Mouse (Mus musculus) ovary, postnatal 36 days (tissue): ENCODE results near the gene Gm21904.
"Not testable (repeated sequence)": the region's sequence is repeated elsewhere in the genome, so short reads cannot be mapped to it uniquely, and the experiment has no call there.

Source experiments
- DNase-seq: peaks from one replicate; pipeline ENCODE4 v3.0.0; 2022; ENCODE audit warnings: low spot score, mixed read lengths

The Gm21904 gene

GRCm38 (mm10) chrY:17846166-17846565, at the start of gene Gm21904:
Gene Gm21904, minus strand, starts transcription at chrY:17846266.
- not testable (repeated sequence) for DNase-seq

DNA sequence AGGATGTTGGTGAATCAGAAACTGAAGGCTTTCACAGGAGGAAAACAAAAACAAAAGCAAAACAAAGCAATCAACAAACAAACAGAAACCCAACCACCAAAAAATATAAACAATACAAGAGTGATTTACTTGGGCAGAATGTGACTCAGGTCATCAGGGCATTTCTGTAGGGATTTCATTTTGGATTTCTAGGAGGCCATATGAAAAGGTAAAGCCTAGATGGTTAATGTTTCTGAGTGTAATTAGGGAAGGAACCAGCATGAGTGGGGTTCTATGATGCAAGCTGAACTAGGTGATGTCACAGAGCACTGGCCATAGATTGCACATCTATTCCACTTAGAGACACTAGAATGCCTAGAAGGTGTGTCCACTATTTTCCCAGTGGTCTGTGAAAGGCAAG, 28.4 kb upstream of the Gm21904 start, which contains the start of the genes Gm20772 and Gm20831:
Gm20772 (plus strand) TSS at position 301 of the 400 bp plus-strand sequence.
Gm20831 (plus strand) TSS at position 301 of the 400 bp plus-strand sequence.
- DNase-seq = not testable (repeated sequence)
